Mouse (Mus musculus): ENCODE measurements at regions not wholly inside any gene's neighbourhood (a gene's known extent, or its start where the extent isn't known, plus 50 kb on each side); places are given as distances from the start of the nearest gene placed in this dataset.
A peak's percentile ranks its signal among the peaks of the same experiment; 100 is the strongest.

GRCm38 (mm10) chr13:37664116-37664515 is 114.1 kb upstream of the Rreb1 start:
- no peak for DNase-seq

GRCm38 (mm10) chr13:37666207-37667003 is 111.8 kb upstream of the Rreb1 start:
- DNase-seq: peak; percentile 52

GRCm38 (mm10) chr13:37667386-37667785 is 110.8 kb upstream of the Rreb1 start:
- DNase-seq: peak; percentile 19

GRCm38 (mm10) chr13:37667871-37668270 is 110.3 kb upstream of the Rreb1 start:
- DNase-seq: no peak

- no peak for DNase-seq
Observed at GRCm38 (mm10) chr13:37671109-37671508, 107.1 kb upstream of the Rreb1 start.

- no peak for DNase-seq
Observed at GRCm38 (mm10) chr13:37674676-37675350, 103.4 kb upstream of the Rreb1 start.

- no peak for DNase-seq
Observed at GRCm38 (mm10) chr13:37675718-37676117, 102.5 kb upstream of the Rreb1 start.

GRCm38 (mm10) chr13:37676912-37677311 is 101.3 kb upstream of the Rreb1 start:
- no peak for DNase-seq

- no peak for DNase-seq
Observed at GRCm38 (mm10) chr13:37678251-37678650, 99.9 kb upstream of the Rreb1 start.

GRCm38 (mm10) chr13:37678772-37679171 is 99.4 kb upstream of the Rreb1 start:
- no peak for DNase-seq

- DNase-seq: no peak
Observed at GRCm38 (mm10) chr13:37680837-37681619, 97.2 kb upstream of the Rreb1 start.

- no peak for DNase-seq
Observed at GRCm38 (mm10) chr13:37683045-37683679, 95.0 kb upstream of the Rreb1 start.

- DNase-seq: no peak
Observed at GRCm38 (mm10) chr13:37685617-37686016, 92.6 kb upstream of the Rreb1 start.

- no peak for DNase-seq
Observed at GRCm38 (mm10) chr13:37686109-37686508, 92.1 kb upstream of the Rreb1 start.

- DNase-seq: no peak
Observed at GRCm38 (mm10) chr13:37689127-37689777, 88.9 kb upstream of the Rreb1 start.

GRCm38 (mm10) chr13:37691855-37692445 is 86.2 kb upstream of the Rreb1 start:
- no peak for DNase-seq

- DNase-seq: no peak
Observed at GRCm38 (mm10) chr13:37693617-37694016, 84.6 kb upstream of the Rreb1 start.

- no peak for DNase-seq
Observed at GRCm38 (mm10) chr13:37704475-37704874, 73.7 kb upstream of the Rreb1 start.

GRCm38 (mm10) chr13:37705482-37705881 is 72.7 kb upstream of the Rreb1 start:
- no peak for DNase-seq

GRCm38 (mm10) chr13:37710913-37711312 is 67.3 kb upstream of the Rreb1 start:
- no peak for DNase-seq

- DNase-seq: no peak
Observed at GRCm38 (mm10) chr13:37712908-37713496, 65.2 kb upstream of the Rreb1 start.

All from kidney, adult 18-20 months (tissue).